Mouse (Mus musculus): ENCODE measurements around the gene Ect2. TPM values are rescaled to one million over a fixed set of nuclear protein-coding genes. Genes with fewer than 3 reads are reported as not detected.

The Ect2 gene
- polyA plus RNA-seq, 1 experiment: 19.8 TPM

- no peaks in the 10 kb centered on the region for H3K79me2 ChIP-seq (ENCODE audit: control insufficient read depth, insufficient read depth)
- H3K79me3 ChIP-seq (ENCODE audit: low read depth): no peaks in the 10 kb centered on the region
- H3K27me3 ChIP-seq (ENCODE audit: control insufficient read depth, insufficient read depth, insufficient read length): no peaks in the 10 kb centered on the region
- TF ChIP-seq MAX (IDR thresholded peaks at IDR 0.05): no peak
- no peak for TF ChIP-seq MYOD1 (IDR thresholded peaks at IDR 0.05; ENCODE audit: control insufficient read depth, insufficient read length, low read depth)
- TF ChIP-seq USF1 (IDR thresholded peaks at IDR 0.05; ENCODE audit: low read depth): no peak
- H3K4me3 ChIP-seq (ENCODE audit: insufficient read depth, poor library complexity, severe bottlenecking): no peak overlapping the region
- no peaks in the 10 kb centered on the region for H3K36me3 ChIP-seq (ENCODE audit: control insufficient read depth, insufficient read depth)
- H3ac ChIP-seq (ENCODE audit: control insufficient read depth, insufficient read length, low read depth): no peak overlapping the region
Measured at GRCm38 (mm10) chr3:27195573-27196227, 42.0 kb upstream of the Ect2 start.

- Histone ChIP-seq H3K4me3 (ENCODE audit: insufficient read depth, poor library complexity, severe bottlenecking) (no peak overlapping the region), H3K36me3 (ENCODE audit: control insufficient read depth, insufficient read depth) (no peaks in the 10 kb centered on the region), H3ac (ENCODE audit: control insufficient read depth, insufficient read length, low read depth) (no peak overlapping the region), H3K27me3 (ENCODE audit: control insufficient read depth, insufficient read depth, insufficient read length) (no peaks in the 10 kb centered on the region), H3K79me2 (ENCODE audit: control insufficient read depth, insufficient read depth) (no peaks in the 10 kb centered on the region), H3K79me3 (ENCODE audit: low read depth) (no peaks in the 10 kb centered on the region)
- TF ChIP-seq MYOD1 (IDR thresholded peaks at IDR 0.05; ENCODE audit: control insufficient read depth, insufficient read length, low read depth) (peak; percentile 71), MAX (IDR thresholded peaks at IDR 0.05) (peak; percentile 35), USF1 (IDR thresholded peaks at IDR 0.05; ENCODE audit: low read depth) (peak; percentile 96), CEBPB (IDR thresholded peaks at IDR 0.05; ENCODE audit: low read depth) (no peak)
Measured at GRCm38 (mm10) chr3:27195153-27195552, 41.5 kb upstream of the Ect2 start.

GRCm38 (mm10) chr3:27193844-27194317 lies 40.2 kb upstream of the Ect2 start:
- no peaks in the 10 kb centered on the region for H3K79me3 ChIP-seq (ENCODE audit: low read depth)
- H3K36me3 ChIP-seq (ENCODE audit: control insufficient read depth, insufficient read depth): no peaks in the 10 kb centered on the region
- TF ChIP-seq MYOG (IDR thresholded peaks at IDR 0.05; ENCODE audit: control insufficient read depth, extremely low read depth, insufficient read length) (no peak), FOSL1 (IDR thresholded peaks at IDR 0.05; ENCODE audit: insufficient read depth, low read length, poor library complexity, severe bottlenecking) (no peak), CTCF (IDR thresholded peaks at IDR 0.05; ENCODE audit: control insufficient read depth, insufficient read depth, insufficient read length) (no peak), MAX (IDR thresholded peaks at IDR 0.05) (no peak), MYOD1 (IDR thresholded peaks at IDR 0.05; ENCODE audit: control insufficient read depth, insufficient read length, low read depth) (no peak), USF1 (IDR thresholded peaks at IDR 0.05; ENCODE audit: low read depth) (no peak), CEBPB (IDR thresholded peaks at IDR 0.05; ENCODE audit: low read depth) (no peak)
- no peaks in the 10 kb centered on the region for H3K27me3 ChIP-seq (ENCODE audit: control insufficient read depth, insufficient read depth, insufficient read length)
- H3K79me2 ChIP-seq (ENCODE audit: control insufficient read depth, insufficient read depth): no peaks in the 10 kb centered on the region
- no peak overlapping the region for H3K4me3 ChIP-seq (ENCODE audit: insufficient read depth, poor library complexity, severe bottlenecking)
- no peak overlapping the region for H3ac ChIP-seq (ENCODE audit: control insufficient read depth, insufficient read length, low read depth)

GRCm38 (mm10) chr3:27191856-27192255 lies 38.2 kb upstream of the Ect2 start:
- H3K27me3 ChIP-seq (ENCODE audit: control insufficient read depth, insufficient read depth, insufficient read length): no peaks in the 10 kb centered on the region
- no peak overlapping the region for H3ac ChIP-seq (ENCODE audit: control insufficient read depth, insufficient read length, low read depth)
- no peaks in the 10 kb centered on the region for H3K79me2 ChIP-seq (ENCODE audit: control insufficient read depth, insufficient read depth)
- no peak for TF ChIP-seq MYOG (IDR thresholded peaks at IDR 0.05; ENCODE audit: control insufficient read depth, extremely low read depth, insufficient read length)
- TF ChIP-seq USF1 (IDR thresholded peaks at IDR 0.05; ENCODE audit: low read depth): no peak
- TF ChIP-seq MAX (IDR thresholded peaks at IDR 0.05): no peak
- TF ChIP-seq CEBPB (IDR thresholded peaks at IDR 0.05; ENCODE audit: low read depth): no peak
- no peak overlapping the region for H3K4me3 ChIP-seq (ENCODE audit: insufficient read depth, poor library complexity, severe bottlenecking)
- no peaks in the 10 kb centered on the region for H3K36me3 ChIP-seq (ENCODE audit: control insufficient read depth, insufficient read depth)
- H3K79me3 ChIP-seq (ENCODE audit: low read depth): no peaks in the 10 kb centered on the region

- Histone ChIP-seq H3K4me3 (ENCODE audit: insufficient read depth, poor library complexity, severe bottlenecking) (no peak overlapping the region), H3K27me3 (ENCODE audit: control insufficient read depth, insufficient read depth, insufficient read length) (no peaks in the 10 kb centered on the region), H3K36me3 (ENCODE audit: control insufficient read depth, insufficient read depth) (no peaks in the 10 kb centered on the region), H3ac (ENCODE audit: control insufficient read depth, insufficient read length, low read depth) (no peak overlapping the region), H3K79me2 (ENCODE audit: control insufficient read depth, insufficient read depth) (no peaks in the 10 kb centered on the region), H3K79me3 (ENCODE audit: low read depth) (no peaks in the 10 kb centered on the region)
- TF ChIP-seq MAX (IDR thresholded peaks at IDR 0.05) (no peak), CEBPB (IDR thresholded peaks at IDR 0.05; ENCODE audit: low read depth) (no peak), CTCF (IDR thresholded peaks at IDR 0.05; ENCODE audit: control insufficient read depth, insufficient read depth, insufficient read length) (no peak), MYOG (IDR thresholded peaks at IDR 0.05; ENCODE audit: control insufficient read depth, extremely low read depth, insufficient read length) (no peak), MYOD1 (IDR thresholded peaks at IDR 0.05; ENCODE audit: control insufficient read depth, insufficient read length, low read depth) (no peak), USF1 (IDR thresholded peaks at IDR 0.05; ENCODE audit: low read depth) (no peak), FOSL1 (IDR thresholded peaks at IDR 0.05; ENCODE audit: insufficient read depth, low read length, poor library complexity, severe bottlenecking) (no peak)
Measured at GRCm38 (mm10) chr3:27190865-27191264, 37.2 kb upstream of the Ect2 start.

All from C2C12 (cell line).